Mouse (Mus musculus): ENCODE data around the gene Cdc14b.
A peak's percentile ranks its signal among the peaks of the same experiment; 100 is the strongest.
"Not testable (repeated sequence)": the region's sequence is repeated elsewhere in the genome, so short reads cannot be mapped to it uniquely, and the experiment has no call there.

The Cdc14b gene

DNA sequence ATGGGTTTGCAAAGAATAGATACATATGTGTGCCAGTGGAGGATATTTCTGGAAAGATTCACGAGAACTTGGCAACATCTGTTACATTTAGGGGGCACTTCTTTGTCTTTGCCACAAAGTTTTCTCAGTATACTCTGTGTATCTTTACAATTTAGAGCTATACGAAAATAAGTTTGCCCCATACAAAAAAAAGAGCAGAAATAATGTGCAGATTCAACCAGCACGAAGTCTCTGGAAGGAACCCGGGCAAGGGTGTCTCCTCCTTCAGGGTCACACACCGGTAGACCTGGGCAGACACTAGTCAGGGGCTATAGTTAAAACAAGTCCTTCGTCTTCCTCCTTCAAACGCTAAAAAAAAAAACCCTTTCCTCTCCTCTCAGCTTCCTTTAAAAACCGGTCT, 1.7 kb downstream of the Cdc14b start:
- no peak for DNase-seq

DNA sequence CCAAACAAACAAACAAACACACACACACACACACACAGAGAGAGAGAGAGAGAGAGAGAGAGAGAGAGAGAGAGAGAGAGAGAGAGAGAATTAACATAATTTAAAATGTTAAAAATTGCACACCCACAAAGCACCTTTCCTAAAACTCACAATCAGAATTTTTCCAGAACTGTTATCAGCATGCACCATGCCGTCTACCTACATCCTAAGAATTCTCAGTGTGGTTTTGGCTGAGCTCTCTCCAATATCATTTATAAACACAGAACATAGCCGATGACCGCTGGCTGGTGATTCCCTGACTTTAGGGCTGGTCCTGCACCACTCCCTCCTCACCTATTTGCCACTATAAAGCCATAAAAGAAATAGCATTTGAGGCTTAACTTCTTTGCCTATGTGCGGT, 6.7 kb downstream of the Cdc14b start:
- no peak for DNase-seq

DNA sequence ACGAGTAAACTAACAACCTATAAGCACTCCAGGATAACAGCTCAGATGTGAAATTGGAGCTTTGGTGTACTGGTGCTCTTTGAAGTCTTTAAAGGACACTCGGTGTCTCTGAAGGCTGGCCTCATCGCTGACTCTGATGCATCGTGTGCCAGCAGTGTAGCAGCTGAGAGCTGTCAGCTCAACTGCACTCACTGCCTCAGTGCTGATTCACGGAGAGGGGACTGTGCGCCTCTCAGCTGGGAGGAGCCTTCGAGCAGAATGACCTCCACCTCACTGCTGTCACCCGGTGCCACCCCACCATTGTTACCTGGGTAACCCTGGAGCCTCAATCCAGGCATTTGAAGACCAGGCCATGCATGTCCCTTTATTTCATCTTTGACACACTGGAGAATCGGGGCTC, 7.9 kb downstream of the Cdc14b start:
- no peak for DNase-seq

DNA sequence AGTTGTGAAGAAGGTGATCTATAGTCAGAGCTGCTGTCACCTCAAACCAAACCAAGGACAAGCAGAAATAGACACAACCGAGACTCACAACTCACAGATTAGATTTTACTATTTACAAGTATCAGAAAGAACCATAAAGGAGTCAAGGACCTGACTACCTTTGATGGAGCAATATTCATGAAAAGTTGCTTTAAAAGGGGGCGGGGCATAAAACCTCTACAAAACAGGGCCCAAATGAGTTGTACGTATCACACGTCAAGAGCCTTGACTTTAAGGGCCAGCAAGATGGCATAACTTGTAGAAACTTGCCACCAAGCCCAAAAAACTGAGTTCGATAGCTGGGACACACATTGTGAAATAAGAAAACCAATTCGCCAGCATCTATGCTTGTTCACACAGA, 10.5 kb downstream of the Cdc14b start:
- no peak for DNase-seq

DNA sequence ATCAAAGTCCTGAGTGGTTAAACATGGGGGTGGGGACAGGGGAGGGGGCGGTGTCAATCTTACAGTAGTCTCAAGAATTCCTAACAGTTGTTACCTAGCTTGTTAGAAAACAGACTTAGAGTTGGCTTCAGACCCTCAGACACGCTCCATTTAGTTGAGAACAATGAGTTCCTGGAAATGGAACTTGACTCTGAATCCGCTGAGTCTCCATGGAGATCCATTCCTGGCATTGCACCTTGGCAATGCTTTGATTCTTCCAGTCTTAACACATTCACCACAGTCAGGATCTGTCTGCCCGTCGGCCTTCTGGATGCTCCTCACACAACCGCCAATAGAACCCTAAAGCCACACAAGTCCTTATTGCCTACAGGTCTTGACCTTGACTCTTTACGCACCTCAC, 15.2 kb downstream of the Cdc14b start:
- DNase-seq = no peak

DNA sequence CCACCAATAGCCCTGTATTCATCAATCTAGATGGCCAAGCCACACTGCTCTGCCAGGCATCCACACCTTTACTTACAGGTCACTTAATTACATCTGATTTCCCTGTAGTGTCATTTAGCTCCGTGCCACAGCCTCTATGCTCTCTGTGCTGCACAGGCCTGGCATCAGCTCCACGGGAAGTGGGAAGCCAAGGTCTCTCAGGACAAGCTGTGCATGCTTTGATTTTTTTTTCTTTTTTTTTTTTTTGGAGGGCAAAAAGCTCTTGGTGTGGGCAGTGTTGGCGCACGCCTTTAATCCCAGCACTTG, 16.6 kb downstream of the Cdc14b start:
- DNase-seq = no peak

DNA sequence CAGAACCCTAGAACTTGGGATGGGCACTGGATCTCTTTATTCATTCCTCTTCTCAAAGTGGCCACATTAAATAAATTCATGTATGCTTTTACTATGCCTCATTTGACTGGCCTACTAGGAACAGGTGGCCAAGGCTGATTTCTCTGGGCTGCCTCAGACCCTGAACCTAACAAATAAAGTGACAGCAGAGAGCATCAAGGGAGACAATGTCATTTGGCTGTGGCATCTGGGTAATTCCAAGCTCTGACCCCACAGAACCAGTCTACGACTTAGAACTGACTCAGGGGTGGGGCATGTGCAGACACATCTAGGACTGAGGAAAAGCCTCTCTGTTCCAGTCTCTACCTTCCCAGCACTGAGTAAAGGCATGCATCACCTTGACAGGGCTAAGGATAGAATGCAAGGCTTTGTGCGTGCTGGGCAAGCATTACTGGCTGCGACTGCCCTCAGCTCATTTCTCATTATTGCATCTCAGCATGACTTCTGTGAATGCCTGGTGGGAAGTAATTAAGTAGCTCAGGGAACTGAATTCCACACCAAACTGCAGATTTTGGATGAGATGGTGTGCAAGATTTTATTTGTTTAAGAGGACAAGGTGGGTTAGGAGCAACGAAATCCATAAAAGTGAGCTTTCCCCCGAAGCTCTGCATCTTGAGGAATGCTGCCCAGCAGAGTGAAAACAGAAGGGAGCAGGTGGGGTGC, 17.1 kb downstream of the Cdc14b start:
- DNase-seq = no peak

DNA sequence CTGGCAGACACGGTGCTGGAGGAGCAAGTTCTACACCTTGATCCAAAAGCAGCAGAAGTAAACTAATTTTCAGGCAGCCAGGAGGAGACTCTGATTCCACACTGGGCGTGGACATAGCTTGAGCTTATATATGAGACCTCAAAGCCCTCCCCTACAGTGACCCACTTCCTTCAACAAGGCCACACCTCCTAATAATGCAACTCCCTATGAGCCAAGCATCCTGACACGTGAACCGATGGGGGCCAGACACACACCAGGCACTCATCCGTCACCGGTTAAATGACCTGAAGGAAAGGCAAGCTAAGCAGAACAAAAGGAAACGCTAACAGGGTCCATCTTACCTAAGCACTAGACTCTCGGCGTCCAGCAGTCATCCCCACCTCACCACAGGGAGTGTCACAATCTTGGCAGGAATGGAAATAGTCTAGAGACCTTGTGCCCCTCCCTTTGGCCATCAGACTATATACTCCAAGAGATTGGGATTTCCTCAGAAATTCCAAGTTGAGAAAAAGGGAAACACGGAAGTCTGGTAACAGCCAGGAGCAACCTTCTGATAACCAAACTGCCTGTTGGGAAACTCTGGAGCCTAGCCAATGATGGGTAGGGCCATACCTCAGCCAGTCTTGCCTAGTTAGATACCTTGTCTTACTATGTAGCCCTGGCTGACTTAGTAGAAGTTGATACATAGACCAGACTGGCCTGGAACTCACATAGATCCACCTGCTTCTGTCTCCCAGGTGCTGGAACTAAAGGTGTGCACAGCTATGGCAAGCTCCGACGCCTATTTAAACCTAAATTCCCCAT, 17.9 kb downstream of the Cdc14b start:
- no peak for DNase-seq

DNA sequence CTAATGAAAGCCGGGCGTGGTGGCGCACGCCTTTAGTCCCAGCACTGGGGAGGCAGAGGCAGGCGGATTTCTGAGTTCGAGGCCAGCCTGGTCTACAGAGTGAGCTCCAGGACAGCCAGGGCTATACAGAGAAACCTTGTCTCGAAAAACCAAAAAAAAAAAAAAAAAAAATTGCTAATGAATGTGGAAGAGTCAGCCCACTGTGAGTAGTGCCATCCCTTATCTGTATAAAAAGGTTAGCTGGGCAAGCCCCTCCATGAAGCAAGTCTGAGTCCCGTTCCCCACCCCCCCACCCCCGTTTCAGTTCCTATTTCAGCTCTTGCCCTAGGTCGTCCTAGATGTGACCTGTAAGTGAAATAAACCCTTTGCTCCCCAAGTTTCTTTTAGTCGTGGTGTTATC, 20.9 kb downstream of the Cdc14b start:
- DNase-seq = not testable (repeated sequence)

DNA sequence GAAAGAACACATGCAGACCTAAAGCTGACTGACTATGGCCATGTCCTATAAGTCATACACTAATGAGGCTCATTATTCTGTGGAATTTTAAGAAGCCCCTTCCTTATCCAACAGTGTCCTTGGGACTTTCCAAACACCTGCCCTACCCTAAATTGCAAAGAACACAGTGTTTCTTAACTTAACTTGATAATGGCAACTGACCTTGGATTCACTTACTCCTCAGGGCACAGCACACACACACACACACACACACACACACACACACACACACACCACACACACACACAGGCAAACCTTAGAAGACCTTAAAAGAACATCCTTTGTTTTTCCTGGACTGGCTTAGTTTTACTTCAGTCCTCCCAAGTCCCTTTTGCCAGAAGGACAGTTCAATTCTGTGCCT, 21.4 kb downstream of the Cdc14b start:
- no peak for DNase-seq

DNA sequence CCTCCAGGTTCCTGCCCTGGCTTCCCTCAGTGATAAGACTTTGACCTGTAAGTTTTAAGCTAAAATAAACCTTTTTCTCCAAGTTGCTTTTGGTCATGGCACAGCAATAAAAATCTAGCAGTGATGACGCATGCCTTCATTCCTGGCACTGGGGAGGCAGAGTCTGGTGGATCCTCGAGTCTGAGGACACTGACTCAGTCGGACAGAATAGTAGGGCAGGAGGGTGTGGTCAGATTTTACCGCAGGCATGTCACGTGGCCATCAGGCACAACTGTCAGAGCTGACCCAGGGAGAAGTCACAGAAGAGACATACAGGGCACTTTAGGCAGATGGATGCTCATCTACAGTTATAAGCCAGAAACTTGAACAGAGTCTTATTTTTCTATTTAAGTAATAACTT, 22.9 kb downstream of the Cdc14b start:
- no peak for DNase-seq

DNA sequence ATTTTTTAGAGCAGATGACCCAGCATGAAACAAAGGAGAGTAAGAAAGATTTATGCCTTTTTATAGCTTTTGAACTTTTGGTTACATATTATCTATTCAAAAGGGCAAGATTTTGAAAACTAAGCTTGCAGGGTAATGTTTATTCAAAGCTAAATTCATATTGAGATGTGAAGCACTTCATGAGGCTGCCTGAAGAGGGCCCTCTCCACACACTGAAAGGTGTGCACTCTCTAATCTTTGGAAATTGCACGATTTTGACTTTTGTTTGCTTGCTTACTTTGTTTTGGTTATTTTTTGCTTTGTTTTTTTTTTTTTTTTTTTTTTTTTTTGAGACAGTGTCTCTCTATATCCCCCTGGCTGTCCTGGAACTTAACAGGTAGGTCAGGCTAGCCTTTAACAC, 24.7 kb downstream of the Cdc14b start:
- peak; percentile 85 for DNase-seq

DNA sequence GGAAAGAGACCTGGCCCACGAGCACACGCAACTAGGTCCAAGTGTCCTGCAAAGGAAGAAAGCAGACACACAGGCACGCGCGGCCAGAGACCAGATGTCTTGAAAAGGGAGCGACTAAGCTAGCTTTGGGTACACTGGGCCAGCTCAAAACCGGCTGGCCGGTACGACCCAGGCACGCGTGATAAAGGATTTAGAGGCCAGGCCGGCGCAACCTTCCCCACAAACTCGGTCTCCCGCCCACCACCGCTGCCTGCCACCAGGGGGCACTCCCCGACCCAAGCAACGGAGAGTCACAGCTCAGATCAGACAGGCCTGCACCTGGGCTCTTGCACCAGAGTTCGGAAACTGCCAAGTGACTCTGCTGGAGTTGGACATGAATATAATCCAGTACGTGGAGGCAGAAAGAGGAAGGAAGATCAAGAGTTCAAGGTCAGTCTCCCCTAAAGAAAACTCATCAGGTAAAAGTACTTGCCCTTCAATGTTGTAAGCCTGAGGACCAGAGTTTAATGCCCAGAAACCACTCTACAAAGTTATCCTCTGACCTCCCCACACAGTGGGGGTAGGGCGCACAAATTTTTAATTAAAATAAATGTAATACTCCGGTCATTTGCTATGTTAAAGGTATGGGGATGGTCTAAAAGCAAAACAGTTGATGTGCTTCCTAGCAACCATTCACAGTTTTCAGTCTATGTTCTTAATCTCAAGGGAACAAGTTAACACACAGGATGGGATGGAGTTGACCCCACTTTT, 26.1 kb downstream of the Cdc14b start:
- peak; percentile 98 for DNase-seq

DNA sequence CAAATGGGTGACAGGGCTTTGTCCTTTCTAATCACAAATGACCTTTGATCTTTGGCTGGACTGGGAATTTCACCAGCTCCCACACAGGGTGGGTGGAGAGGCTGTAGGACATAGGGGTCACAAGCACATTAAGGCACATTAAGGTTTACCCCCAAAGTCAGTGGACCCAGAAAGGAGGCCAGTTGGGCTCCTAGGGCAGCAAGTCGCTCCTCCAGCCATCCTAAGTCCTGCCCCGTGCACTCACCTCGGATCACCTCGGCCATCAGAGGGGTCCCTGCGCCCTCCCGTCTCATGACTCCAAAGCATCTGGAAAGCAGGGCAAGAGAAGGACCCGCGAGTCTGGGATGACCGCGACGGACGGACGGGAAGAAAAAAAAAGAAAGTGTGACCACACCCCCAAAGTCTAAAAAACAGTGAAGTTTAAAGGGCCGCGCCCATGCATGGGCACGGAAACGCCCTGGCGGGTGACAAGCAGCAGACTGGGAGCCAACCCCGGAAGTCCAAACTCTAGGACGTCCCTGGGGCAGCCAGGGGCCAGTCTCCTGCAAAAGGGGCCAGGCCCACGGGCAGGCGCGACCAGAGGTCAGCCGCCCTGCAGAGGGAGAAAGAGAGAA, 26.8 kb downstream of the Cdc14b start:
- DNase-seq = peak; percentile 78

DNA sequence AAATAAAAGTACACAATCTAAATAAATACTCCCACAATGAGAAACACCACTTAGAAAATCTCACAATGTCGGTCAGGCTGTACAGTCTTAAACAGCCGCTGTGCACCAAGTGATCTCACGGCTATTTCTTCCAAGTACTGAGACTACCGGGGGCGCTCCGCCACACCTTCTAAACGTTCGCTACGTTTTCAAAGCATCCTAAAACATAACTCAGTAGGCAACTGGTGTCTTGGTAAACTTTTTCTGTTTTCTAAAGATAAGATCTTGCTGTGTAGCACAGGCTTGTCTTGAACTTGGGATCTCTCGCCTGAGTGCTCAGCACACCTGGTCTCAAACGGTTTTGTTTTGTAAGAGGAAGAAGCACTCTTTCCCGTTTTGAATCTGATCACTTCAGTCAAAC, 29.0 kb downstream of the Cdc14b start:
- DNase-seq = peak; percentile 68

DNA sequence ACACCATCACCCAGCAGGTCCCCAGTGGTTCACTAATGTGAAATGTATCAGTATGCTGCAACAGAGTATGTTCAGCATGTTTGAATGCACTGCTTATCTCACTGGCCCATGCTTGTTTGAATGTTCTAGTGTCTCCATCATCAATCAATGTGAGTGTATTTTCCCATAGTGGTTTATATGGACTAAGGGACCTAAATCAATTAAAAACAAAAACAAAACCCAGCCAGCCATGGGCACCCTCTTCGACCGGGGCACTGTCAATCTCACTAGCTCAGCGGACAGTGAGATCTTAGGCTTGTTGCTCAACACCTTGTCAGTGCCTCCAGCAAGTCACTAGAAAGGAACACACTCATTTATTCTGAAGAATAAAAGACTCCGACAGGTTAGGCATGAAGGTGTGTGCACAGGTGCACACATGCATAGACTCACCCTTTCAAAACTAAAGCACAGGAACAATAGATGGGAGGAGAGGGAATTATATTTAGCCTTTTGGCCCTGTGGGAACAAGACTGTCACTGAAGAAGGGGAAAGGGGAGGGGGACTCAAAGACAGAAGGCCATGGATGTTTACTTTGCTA, 30.3 kb downstream of the Cdc14b start:
- DNase-seq = no peak

DNA sequence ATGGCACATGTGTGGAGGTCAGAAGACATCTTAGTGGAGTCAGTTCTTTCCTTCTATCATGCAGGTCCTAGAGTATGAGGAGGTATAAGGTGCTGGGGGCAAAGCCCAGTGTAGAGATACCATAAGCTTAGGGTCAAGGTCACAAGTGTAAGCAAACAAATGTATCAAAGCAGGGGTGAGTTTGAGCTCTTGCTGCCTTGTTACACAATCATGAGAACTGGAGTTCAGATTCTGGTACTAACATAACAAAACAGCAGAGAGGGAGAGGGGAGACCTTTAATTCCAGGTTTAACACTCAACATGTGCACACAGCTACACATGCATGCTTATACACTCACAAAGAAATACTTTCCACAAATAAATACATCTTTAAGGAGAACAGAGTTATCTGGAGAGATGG, 32.4 kb downstream of the Cdc14b start:
- no peak for DNase-seq

DNA sequence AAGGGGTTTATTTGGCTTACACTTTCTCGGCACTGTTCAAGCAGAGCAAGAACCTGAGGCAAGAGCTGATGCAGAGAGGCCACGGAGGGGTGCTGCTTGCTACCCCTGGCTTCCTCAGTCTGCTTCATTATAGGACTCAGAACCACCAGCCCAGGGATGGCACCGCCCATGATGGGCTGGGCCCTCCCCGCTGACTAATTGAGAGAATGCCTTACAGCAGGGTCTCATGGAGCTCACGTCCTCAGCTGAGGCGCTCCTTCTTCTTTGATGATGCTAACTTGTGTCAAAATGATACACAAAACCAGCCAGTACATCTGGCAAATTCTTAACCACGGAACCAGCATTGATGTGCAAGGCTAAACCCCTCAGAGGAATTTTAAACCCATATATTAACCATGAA, 34.5 kb downstream of the Cdc14b start:
- no peak for DNase-seq

DNA sequence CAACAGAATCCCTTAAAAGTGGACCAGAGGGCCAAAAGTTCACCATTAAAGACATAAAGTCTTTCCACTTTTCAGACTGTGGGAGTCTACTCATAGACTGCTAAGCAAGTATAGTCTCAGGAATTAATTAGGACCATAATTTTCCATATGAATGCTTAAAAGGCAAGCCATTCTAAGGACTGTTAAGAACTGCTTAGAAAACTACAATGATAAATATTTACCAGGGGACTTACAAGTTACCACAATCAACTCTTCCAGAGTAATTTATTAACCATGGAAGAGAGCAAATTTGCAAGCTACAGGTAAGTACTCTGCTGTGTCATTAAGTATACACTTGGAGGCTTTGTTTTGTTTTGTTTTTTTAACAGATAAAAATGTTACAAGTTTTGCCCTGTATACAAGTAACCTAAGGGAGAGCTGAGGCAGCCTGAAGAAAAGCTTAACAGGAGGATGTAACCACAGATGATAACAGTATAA, 37.4 kb downstream of the Cdc14b start:
- no peak for DNase-seq

DNA sequence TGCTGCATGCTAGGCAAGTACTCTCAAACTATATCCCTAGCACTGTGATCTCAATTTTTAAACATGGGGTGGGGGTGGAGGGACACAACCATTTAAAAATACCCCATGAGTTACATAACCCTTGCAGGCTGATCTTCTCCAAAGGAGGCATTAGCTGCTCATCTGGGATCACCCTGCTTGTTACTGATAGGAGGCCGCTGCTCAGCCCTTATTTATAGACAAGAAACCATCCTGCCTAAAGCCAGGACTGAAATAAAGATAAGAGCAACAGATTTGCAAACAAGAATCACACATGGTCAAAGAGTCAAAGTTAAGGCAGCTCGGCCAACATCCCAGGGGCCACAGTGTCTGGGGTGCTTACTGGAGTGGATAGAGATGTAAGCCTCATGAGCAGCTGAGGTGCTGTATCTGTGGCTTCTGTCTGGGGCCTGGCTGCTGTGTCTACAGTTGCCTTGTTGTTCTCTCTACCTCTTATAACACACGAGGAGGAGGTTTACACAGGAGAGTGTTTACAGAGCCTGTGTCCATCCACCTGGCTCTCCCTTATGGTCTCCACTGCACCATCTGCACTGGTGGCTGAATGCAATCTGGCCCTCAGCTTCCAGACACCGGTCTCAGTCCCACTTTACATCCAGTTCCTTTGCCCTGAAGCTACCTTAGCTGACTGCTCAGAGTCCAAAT, 38.0 kb downstream of the Cdc14b start:
- no peak for DNase-seq

DNA sequence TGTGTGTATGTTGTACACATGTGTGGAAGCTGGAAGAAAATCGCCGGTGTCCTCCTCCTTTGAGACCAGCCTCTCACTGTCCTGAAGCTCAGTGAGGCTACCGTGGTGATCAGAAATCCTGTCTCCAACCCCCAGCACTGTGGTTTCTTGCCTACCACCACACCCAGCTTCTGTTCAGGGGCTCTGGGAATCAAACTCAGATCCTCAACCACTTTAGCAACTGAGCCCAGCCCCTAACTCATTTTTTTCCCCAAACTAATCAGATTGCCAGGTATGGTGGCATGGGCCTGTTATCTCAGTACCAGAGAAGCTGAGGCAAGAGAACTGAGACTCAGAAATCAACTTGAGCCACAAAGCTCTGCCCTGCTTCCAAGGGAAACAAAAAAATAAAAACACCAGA, 39.3 kb downstream of the Cdc14b start:
- DNase-seq = no peak

DNA sequence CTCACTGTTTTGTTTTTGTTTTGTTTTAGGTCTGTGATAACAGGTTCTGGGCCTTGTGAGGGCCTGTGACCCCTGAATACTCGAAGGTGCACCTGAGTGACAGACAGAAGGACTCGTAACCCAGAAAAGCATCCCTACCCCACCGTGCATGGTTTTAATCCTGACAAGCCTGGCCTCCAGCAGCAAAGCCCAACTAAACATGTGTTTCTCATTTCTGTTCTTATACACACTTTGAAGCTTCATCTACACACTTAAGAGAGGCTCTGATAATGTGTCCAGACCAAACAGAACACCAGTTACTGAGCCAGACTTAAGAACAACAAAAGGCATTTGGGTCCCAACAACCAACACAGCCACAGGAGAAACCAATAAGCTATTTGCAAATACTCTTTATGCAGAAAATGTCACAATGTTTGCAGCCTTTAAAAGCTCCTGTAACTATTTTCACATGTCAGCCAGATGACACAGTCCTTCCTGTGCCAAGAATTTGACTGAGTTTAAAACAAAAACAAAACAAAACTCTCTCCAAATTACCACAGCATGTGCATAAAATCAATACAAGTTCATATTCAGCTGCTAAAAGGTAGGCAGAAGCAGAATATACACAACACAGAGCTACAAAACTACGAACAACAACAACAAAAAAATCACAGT, 39.9 kb downstream of the Cdc14b start:
- no peak for DNase-seq

Measured in thymus, postnatal 4 days (tissue).